ENCODE assay signal across 13 mouse cellular contexts in genomic region chr12:35758916-35759315, GRCm38 (mm10).
"Had no signal": no experiment of that assay in that cellular context is flagged by ENCODE, and none has a peak within 500 bp of the region (broad histone marks: within the 10 kb centered on the region; RNA-seq: fewer than 3 reads in every experiment).

No protein-coding gene starts in this region.

- ATAC-seq: hindbrain, postnatal 0 days; intestine, embryonic 16.5 days; liver, embryonic 12.5 days had no signal

- DNase-seq: gastrocnemius, postnatal 14 days; gastrocnemius, postnatal 36 days; heart, adult 18-20 months; heart, postnatal 10 days; kidney, adult 18-20 months; kidney, adult 8-10 months; kidney, postnatal 10 days; kidney, postnatal 25 days; kidney, postnatal 4 days; left cerebral cortex, postnatal 4 days had no signal
